Mouse (Mus musculus): ENCODE measurements at regions not wholly inside any gene's neighbourhood (a gene's known extent, or its start where the extent isn't known, plus 50 kb on each side); places are given as distances from the start of the nearest gene placed in this dataset.

DNA sequence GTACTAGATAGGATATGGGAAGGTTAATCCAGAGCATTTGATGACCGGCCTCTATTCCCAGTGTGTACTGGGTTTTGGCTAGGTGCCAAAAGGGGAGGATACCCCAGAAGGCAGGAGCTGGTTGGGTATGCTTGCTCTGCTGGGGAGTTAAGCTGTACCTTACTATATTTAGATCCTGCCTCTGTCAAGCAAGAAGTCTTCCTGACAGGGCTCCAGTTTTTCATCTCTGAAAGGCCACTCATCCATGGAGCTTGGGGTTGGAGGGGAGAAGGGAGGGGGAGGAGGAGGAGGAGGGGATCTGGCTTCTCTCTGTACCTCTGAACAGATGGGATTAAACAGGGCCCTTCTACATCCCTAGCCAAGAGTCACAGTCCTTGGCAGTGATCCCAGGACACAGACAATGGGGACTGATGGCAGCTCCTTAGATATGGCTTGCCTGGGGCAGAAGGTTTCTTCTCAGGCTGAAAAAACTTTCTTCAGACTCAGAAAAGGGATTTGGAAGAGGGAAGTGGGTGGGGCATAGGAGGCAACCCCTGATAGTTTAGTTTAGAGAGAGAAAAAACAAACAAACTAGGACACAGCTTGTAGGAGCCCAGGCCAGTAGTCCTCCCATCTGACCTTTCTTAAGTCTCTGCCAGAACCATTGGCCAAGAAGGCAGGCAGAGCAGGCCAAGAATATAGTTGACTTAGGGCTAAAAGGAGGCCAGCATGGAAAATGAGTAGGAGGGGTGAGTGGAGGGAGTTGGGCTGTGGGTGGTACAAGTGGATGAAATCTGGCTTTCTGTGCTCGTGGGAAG, 78.3 kb upstream of the Astn2 start:
- ATAC-seq (ENCODE audit: insufficient number of reproducible peaks, low FRiP score, low TSS enrichment) = peak; percentile 90

DNA sequence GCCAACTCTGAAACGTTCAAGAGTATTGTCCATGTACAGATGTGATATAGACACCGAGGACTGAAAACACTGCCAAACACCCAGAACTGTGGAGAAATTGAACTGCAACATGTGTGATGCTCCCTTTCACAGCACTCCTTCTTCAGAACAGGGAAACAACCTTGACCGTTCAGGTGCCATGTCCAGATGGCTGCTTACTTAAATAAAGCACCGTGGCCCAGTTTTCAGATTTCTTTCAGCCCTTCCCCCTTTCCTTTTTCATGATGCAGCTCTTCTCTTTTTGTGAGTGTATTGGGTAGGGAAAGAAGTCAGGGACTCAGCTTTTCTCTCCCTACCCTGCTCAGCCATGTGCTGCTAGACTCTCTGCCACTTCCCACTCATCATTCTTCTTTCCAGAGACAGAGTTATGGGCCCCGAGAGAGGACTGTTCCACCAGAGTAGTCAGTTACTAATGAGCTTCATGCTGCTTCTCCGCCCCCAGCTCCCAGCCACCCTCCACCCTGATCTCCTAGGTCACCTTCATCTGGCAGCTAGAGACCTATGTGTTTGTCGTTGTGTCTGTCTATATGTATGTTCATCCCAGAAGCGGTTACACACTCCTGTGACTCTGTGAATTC, 74.3 kb upstream of the Astn2 start:
- no peak for ATAC-seq (ENCODE audit: insufficient number of reproducible peaks, low FRiP score, low TSS enrichment)

Data from cerebellum, adult (tissue).